Mouse (Mus musculus) MN1 (cell line): ENCODE results near the gene Trim10.
A peak's percentile ranks its signal among the peaks of the same experiment; 100 is the strongest.

Experiments
- DNase-seq: peaks from one replicate; pipeline ENCODE4 v3.0.0-alpha.2; 2016; ENCODE audit warnings: low spot score

The Trim10 gene

DNA sequence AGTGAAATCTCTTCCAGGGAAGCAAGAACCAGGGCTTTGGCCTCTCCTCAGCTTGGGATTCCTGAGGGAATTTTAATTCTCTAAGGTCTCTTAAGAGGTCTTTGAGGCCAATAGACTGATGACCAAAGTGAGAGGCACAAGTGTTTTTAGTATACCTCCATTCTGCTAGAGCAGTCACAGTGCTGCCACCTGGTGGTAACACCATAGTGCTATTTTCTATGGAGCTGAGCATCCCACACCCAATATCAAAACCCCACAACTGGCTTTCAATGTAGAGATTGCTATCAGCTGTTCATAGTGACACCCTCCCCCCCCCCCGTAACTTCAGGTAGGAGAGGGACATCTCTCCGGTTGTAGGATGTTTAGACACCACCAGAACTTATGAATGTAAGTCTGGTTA lies 44.7 kb downstream of the Trim10 start:
- DNase-seq: peak; percentile 82

DNA sequence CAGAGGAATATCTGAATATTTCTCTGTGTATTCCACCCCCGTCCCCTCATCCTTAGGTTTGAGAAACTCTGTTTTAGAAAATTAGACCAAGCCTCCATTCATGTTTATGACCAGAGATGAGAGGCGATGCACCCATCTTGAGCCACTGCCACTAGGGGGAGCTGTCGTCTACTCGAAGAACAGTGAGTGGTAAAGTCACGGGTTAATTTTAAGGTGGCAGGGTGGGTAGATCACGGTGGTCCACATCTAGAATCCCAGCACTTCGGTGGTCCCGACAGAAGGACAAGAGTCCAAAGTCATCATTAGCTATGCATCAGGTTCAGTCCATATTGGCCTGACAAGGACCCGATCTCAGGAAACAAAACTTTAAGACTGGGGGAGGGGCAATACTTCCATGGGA lies 45.7 kb downstream of the Trim10 start:
- DNase-seq: peak; percentile 57

GRCm38 (mm10) chr17:36920239-36920638 lies 50.9 kb downstream of the Trim10 start:
- peak; percentile 25 for DNase-seq

DNA sequence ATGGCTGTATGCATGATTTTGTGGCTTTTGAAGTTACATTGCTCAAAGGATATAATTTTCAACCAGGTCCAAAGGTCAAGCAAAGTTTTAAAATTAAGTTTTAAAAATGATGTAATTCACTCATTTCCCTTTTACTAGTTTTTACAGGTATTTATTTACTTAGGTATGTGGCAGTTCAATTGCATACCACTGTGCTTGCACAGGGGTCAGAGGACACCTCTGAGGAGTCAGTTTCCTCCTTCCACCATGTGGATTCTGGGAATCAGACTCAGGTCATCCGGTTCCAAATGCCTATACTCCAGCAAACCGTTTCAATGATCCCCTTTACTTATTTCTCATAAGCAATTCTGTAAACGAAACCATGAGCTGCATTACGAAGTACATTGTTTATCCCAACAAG lies 53.3 kb downstream of the Trim10 start:
- DNase-seq: no peak

DNA sequence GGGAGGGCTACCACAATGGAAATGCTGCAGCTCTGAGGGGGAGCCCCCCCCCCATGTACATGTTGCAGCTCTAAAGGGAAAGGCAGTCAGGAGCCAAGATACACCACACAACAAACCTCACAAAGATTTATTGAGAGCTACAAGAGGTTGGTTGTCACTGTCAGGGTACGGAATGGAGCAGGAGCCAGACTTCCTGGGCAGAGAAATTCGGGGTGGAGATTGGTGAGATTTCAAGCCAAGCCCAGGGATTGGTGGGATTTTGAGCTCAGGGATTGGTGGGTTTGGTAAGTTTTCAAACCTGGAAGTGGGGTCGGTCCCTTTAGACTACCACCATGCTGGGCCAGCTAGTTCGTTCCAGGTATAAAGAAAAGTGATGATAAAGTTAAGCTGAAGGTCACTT lies 54.1 kb downstream of the Trim10 start:
- DNase-seq: no peak
